Mouse (Mus musculus) c-Kit-positive CD71-positive TER-119-negative erythroid progenitor cells, embryonic 14.5 days (primary cell): ENCODE results near the gene Aff1.

ENCODE experiments used
- DNase-seq: peaks from one replicate; pipeline ENCODE4 v3.0.0-alpha.2; 2013; ENCODE audit warnings: low read depth

Gene Aff1

GRCm38 (mm10) chr5:103726281-103726938 is 34.2 kb downstream of the Aff1 start:
- no peak for DNase-seq

- DNase-seq: no peak
These were observed 35.7 kb downstream of the Aff1 start for GRCm38 (mm10) chr5:103727777-103728395.

- DNase-seq: no peak
These were observed 37.1 kb downstream of the Aff1 start for GRCm38 (mm10) chr5:103729225-103729624.

GRCm38 (mm10) chr5:103730142-103730541 is 38.0 kb downstream of the Aff1 start:
- no peak for DNase-seq

GRCm38 (mm10) chr5:103730727-103731126 is 38.6 kb downstream of the Aff1 start:
- no peak for DNase-seq

- no peak for DNase-seq
These were observed 40.4 kb downstream of the Aff1 start for GRCm38 (mm10) chr5:103732581-103732980.

GRCm38 (mm10) chr5:103735411-103736112 is 43.4 kb downstream of the Aff1 start:
- no peak for DNase-seq

- no peak for DNase-seq
These were observed 44.5 kb downstream of the Aff1 start for GRCm38 (mm10) chr5:103736553-103737207.

GRCm38 (mm10) chr5:103737208-103738066 is 45.3 kb downstream of the Aff1 start:
- DNase-seq: peak; percentile 94

GRCm38 (mm10) chr5:103738509-103738908 is 46.3 kb downstream of the Aff1 start:
- no peak for DNase-seq

GRCm38 (mm10) chr5:103739163-103739562 is 47.0 kb downstream of the Aff1 start:
- no peak for DNase-seq

GRCm38 (mm10) chr5:103740093-103740902 is 48.1 kb downstream of the Aff1 start:
- no peak for DNase-seq

- DNase-seq: no peak
These were observed 48.7 kb downstream of the Aff1 start for GRCm38 (mm10) chr5:103740903-103741246.

- DNase-seq: no peak
These were observed 49.3 kb downstream of the Aff1 start for GRCm38 (mm10) chr5:103741443-103741842.

- DNase-seq: no peak
These were observed 49.8 kb downstream of the Aff1 start for GRCm38 (mm10) chr5:103741992-103742391.

GRCm38 (mm10) chr5:103744531-103744930 is 52.4 kb downstream of the Aff1 start:
- no peak for DNase-seq

- no peak for DNase-seq
These were observed 53.5 kb downstream of the Aff1 start for GRCm38 (mm10) chr5:103745635-103746034.

GRCm38 (mm10) chr5:103746561-103747085 is 54.4 kb downstream of the Aff1 start:
- no peak for DNase-seq

- no peak for DNase-seq
These were observed 54.9 kb downstream of the Aff1 start for GRCm38 (mm10) chr5:103747098-103747497.

GRCm38 (mm10) chr5:103748343-103748742 is 56.2 kb downstream of the Aff1 start:
- no peak for DNase-seq
